Mouse (Mus musculus): ENCODE measurements around the gene Dffa.

DNA sequence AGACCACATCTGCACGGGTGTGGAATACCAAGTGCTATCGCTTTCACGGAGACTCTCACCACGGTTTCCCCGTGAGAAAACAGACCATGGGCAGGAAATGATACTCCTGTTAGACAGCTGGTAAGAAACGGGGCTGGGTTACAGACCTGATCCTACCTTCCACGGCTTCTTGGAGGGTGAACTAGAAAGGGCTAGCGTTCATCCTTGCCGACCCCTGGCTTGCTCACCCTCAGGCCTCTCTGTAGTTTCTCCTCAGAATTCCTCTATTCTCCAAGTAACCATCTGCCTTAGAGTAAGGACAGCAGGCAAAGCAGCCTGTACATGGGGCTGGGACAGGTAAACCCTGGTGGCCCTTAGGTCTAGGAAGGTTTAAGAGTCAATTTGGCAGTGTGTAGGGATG is 45.2 kb downstream of the Dffa start:
- TF ChIP-seq CTCF (conservative IDR thresholded peaks at IDR 0.05; ENCODE audit: low read length) (no peak), NANOG (IDR thresholded peaks at IDR 0.05; ENCODE audit: borderline replicate concordance, low read length) (no peak), POU5F1 (IDR thresholded peaks at IDR 0.05; ENCODE audit: borderline replicate concordance, low read length) (no peak)
